Mouse (Mus musculus) brain, embryonic 18.5 days (tissue): ENCODE results near the gene Rcc1.

Experiments
- DNase-seq: peaks from one replicate; pipeline ENCODE4 v3.0.0-alpha.2; 2012; ENCODE audit warnings: low read depth, low spot score

Gene Rcc1

DNA sequence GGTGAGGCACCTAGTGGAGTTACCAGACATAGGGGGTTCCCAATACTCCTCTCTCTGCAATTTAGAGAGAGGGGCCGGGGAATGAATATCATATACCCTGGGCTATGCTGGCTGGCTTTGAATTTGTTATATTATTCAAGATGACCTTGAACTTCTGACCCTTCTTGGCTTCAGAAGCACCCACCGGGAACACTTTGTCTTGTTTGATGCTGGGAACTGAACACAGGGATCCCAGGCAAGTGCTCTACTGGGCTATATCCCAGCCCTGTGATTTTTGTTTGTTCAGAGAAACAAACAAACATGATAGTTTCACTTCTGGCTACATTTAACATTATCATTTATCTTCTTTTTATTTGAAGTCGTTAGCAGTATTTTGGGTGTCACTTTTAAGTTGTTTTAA is 2.0 kb upstream of the Rcc1 start:
- no peak for DNase-seq

DNA sequence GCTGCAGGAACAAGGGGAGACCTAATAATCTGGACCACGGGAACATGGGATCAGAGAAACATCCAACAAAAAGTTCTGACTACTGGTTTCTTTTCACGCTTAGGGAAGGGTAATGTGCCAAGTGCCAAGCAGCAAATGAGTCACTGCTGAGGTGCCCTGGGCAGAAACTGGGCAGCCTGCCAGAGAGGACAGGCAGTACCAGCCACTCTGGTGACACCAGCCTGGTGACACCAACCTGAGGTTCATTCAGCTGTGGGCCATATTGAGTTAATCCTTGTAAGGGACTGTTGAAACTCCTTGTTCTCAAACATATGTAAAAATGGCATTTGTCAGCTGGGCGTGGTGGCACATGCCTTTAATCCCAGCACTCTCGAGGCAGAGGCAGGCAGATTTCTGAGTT is 1.2 kb upstream of the Rcc1 start:
- no peak for DNase-seq

DNA sequence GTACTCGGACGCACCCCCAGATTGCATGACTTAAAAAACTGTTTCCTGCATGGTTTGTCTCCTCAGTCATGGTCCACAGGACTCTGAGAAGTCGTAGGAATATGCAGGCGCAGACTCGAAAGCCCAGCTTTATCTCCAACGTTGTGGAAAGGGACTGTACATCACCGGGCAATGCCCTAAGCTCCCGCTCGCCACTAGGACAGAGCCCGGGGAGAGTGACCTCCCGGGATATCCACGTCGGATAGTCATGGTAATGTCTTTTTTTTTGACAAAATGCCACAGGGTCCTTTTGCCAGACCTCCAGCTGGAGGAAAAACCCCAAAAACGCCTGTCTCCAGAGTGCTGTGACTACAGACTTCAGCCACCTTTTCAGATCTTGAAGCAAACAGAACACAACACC is 666 bp downstream of the Rcc1 start:
- DNase-seq = no peak

DNA sequence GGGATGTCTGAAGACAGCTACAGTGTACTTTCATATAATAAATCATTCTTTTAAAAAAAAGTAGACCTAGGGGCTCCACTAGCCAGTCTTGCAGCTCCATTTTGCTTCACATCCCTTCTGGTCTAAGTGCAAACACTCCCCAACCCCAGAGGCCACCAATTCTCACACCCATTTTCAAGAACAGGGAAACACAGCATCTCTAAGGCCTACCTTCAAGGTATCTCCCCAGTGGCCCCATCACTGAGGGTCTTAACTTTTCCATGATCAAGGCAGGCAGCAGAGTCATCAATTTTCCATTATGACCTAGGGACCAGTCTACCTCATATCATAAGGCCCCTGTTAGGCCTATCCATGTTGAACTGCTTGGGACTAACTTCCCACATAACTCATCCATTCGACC is 2.0 kb downstream of the Rcc1 start:
- DNase-seq = no peak

DNA sequence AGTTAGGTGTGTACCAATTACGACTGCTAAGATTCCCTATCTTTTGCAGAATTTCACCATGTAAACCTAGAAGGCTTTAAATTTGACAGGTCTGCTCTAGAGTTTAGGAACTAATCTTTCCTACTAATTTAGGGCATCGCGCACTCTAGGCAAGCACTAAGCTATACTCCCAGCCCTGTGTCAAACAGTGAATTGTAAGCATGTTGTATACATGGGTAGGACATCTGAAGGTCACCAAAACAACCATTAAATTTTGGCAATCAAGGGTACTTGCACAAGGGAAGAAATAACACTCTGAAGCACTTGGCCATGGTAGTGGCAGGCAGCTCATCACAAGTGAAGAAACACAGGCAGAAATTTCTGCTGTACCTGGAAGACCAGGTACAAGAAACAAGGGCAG is 2.6 kb downstream of the Rcc1 start:
- no peak for DNase-seq

DNA sequence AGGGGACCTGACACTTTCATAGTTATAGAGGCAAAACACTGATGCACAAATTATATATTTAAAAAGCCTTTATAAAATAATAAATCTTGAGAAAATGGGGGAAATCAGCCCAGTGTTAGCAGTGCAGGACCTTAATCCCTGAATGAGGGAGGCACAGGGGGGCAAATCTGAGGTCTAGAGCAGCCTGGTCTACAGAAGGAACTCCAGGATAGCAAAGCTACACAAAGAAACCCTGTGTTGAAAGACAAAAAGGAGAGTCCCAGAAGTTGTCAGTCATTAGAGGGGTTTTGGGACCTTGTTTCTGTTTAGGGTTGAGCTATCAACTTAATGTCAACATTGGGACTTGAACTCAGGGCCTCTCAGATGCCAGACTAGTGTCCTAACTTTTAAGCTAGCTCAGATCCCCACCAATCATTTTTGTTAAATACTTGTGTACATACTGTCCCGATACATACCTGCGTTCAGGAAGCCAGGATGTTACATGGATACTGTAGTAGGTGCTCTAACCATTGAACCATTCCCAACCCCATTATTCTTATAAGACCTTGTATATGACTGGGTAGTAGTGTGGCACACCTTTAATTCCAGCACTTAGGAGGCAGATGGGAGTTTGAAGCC is 3.2 kb downstream of the Rcc1 start:
- no peak for DNase-seq

DNA sequence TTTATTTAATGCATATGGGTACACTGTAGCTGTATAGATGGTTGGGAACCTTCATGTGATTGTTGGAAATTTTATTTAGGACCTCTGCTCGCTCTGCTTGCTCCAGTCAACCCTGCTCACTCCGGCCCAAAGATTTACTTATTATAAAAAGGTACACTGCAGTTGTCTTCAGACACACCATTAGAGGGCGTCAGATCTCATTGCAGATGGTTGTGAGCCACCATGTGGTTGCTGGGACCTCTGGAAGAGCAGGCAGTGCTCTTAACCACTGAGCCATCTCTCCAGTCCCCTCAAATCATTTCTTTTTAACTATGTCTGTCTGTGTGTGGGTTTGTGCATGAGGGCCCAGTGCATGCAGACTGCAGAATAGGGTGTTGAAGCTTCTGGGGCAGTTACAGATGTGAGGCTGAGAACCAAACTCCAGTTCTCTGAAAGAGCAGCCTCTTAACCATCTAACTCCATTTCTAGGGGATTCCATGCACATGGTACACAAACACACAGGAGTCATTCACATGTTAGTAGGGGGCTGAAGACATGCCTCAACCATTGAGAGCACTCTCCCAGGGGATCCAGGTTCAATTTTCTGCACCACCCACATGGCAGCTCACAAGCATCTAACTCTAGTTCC is 3.8 kb downstream of the Rcc1 start:
- no peak for DNase-seq

DNA sequence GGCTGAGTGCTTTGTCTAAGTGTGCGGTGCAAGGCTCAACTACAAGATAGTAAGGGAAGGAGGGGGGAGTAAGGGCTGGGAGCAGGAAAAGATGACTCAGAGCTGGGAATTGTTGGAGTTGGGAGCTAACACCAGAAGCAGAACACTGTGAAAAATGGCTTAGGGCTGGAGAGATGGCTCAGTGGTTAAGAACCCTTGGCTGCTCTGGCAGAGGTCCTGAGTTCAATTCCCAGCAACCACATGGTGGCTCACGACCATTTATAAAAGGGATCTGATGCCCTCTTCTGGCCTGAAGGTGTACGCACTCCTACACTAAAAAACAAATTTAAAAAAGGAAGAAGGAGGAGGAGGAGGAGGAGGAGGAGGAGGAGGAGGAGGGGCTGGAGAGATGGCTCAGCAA is 6.7 kb downstream of the Rcc1 start:
- DNase-seq = no peak

DNA sequence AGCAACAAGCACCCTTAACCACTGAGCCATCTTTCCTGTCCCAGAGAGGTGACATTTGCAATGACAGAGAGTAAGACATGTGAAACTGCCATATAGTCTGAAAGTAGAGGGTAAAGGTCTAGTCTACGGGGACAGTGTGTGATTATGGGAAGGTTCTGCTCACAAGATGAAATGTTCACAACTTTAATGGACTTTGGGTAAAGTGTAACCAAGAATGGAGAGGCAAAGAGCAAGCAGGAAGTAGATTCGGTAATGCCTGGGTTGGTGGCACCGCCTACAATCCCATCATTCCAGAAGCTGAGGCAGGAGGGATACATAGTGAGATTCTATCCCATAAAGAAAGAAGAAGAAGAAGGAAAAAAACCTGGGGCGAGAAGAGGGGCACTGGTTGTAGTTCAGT is 7.1 kb downstream of the Rcc1 start:
- DNase-seq = no peak

DNA sequence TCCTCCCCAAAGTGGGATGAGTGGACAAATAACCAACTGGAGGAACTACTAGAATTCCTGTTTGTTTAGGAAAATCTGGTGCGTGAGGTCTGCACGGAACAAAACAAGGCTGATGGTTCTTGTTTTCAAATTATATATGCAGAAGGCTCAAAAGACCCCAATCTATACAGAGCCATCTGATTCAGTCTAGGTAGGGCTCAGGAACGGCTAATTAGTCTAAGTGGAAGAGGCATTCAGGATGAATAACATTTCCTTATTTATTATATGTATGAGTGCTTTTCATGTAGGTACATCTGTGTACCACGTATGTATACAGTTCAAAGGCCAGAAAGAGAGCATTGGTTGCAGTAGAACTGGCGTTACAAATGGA is 7.6 kb downstream of the Rcc1 start:
- no peak for DNase-seq

DNA sequence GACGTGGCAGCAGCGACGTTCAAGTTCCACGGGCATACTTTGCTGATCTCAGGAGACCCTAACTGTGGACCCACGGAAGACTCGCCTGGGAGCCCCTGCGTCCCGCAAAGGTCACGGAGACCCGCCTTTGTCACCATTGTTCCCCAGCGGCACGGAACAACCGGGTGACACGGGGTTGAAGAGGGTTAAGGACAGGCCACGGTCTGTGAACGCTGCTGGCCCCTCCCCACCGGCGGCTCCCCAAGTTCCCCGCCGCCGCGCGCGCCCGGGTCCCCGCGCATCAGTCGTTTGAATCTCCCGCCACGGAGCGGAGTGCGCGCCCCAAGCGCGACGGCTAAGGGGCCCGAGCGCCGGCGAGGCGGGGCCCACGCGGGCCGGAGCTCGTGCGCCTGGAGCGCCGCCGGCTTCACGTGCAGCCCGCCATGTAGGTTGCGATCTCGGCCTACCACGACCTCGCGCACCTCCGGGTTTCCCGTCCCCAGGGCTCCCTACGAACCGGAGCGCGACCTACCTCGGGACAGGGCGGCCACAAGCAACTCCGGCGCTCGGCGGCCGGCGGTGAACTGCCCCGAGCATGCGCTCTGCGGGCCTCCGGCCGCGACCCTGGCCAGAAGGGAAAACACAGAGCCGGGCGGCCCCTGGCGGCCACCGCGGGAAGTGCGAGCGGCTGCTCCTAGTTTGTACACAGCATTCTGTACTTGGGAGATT is 8.1 kb downstream of the Rcc1 start:
- DNase-seq = peak; percentile 51

DNA sequence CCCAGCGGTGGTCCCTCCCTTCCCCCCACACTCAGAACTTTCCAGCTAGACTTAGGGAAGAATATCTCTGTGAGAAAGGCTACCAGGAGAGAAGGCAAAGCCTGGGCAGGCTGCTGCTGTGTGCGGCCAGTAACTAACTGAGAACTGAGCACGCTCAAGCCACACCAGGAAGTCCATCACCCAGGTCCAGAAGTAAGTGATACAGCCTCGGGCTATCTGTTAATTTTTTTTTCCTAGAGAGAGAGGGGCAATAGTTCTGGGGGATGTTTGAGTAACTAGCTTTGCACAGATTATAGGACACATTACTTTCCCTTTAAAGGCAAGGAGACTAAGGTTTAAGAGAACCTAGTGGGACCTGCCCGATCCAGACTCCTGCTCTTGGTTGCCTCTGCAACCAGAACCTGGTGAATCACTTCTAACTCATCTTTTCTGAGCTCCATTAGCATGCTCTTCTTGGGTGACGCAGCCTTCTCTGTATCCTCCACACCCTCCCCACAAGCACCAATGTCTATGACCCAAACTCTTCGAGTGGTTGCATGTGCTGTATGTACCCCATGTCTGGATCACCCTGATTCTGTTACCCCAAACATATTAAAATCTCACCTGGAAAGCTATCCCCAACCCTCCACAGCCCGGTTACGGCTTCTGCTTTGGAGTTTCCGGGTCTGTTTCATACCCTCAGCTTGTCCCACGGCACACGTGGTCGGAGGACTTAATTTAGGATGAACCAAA is 8.8 kb downstream of the Rcc1 start:
- no peak for DNase-seq

DNA sequence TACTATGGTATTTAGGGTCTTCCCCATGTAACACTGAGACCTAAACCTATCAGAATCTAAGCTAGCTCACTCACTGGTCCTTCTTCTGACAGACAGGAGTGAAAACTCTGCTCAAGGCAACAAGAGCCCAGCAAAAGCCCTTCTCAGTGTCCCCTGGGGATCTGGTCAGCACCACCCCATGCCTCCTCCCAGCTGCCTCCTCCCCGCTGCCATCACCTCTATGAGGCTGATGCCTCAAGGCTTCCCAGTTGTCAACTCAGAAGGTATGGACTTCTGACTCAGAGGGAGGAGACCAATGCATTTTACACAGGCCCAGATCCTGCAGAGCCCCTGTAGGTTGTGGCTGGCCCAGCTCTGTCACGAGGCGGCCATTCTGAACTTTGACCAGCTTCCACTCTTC is 12.0 kb downstream of the Rcc1 start:
- DNase-seq = no peak

DNA sequence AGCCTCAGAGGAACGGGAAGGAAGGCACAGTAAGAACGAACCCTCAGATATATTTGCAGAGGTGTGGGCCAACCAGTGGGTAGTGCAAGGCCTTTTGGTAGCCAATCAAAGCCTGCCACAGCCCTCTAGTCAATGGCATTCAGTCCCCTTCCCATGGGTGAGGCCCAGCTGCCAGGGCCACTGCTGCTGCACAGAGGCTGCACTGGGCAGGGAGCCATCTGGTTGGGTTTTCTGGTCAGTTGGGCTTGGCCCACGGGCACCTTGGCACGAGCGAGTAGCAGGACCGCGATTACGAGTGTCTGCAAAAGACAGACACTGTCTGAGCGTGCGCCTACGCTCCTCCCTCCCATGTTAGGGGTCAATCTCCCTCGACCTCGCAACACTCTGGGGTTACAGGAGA is 14.5 kb downstream of the Rcc1 start:
- no peak for DNase-seq

DNA sequence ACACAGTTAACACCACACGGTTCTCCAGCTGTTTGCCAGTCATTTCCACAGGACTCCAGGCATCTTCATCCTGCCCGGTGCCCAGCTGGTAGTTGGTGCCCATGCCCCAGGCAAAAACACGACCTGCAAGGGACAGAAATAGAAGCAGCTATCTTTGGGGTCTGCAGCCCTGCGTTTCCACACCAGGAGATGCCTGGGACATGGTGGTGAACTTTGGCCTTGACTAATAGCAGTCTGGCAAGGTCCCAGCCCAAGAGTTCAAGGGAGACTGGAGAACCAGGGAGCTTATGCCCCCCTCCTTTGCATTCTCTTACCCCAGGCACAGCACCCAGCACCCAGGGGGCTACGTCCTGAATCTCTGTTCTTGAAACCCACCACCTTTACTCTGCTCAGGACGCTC is 20.5 kb downstream of the Rcc1 start:
- no peak for DNase-seq

DNA sequence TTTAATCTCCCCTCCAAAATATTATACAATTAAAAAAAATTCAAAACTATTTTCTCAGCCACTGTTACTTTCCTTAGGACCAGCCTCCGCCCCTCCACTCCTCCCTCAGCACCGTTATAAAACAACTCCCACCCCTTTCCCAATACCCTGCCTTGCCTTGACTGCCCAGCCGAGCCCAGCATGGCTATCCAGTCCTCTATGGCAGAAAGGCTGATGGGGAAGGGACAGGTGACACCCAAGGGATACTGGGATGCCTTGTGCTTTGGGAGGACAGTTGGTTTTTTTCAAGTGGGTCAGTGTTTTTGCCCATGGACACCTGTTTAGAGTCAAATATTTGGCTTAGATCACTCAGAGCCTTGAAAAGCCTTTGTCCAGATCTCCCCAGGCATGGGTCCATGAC is 21.4 kb downstream of the Rcc1 start:
- no peak for DNase-seq

DNA sequence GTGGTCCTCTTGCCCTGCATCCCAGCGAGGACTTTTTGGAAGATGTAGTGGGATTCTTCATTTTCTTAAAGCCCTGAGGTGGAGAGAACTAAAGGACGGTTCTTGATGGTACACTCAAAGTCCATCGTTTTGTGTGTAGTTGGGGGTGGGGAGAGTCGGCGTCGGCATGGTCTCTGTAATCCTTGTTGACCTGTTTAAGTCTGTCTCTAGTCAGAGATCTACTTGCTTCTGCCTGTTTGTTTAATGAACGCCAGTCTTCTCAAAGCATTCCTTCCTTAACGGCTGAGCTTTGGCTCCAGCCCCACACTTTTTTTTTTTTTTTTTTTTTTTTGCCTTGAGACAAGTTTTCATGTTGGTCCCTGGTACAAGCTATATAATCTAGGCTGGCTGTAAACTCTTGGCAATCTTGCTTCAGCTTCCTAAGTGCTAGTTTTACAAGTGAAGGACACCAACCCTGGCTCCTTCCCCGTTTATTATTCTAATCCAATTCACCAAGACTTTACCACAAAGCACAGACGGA is 23.5 kb downstream of the Rcc1 start:
- no peak for DNase-seq

DNA sequence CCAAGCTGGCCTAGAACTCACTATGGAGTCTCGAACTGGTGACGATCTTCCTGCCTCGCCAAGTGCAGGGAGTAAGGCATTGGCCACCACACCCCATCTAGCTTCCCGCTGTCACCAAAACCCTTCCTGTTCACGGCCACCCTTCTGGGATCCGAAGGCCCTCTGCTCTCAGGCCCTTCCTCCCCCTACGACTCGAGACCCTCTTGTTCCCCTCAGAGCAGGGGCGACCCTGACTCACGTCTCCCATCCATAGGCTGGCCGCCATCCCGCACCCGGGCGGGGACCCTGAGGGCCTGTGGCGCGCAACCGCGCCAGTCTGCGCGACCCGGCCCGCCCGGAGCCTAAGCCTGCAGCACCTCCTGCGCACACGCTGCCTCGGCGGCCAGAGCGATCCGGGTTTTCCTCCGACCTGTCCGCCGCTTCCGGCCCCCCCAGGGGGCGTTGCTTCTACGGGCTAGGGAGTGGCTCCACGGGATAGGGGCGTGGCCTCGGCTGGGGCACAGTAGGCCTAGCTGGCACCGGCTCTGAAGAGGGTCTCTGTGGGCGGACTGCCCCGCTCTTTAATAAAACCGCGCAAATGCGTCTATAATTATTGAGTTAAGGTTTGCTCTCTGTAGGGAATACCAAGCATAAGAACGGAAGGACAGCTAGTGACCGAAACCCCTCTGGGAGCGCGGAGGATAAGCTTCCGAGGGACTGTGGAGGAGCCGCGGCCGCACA is 24.1 kb downstream of the Rcc1 start, which contains the start of gene Trnau1ap:
Gene Trnau1ap (minus strand): TSS at position 424 of the 720 bp plus-strand sequence.
- DNase-seq = peak; percentile 65

DNA sequence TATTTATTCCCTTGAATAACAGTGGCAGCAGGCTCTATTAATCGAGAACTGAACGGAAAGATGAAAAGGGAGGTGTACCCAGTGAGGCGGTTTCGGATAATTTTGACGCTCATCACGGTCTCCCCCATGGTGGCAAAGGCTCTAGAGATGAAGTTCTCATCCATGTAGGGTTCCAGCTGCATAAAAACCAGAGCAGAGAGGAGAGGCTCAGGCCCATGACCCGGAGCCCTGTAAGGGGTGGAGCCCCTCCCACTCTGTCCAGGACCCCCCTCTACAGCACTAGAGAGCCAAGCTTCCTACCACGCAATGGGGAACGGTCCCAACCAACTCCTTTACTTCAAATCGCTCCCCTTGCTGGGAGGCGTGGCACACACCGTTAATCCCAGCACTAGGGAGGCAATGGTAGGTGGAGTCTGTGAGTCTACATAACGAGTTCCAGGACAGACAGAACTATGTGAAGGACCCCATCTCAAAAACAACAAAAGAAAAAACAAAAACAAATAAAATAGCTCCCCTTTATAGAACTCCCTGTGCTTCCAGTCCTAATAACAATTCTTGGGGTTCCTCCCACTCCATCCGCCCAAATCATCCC is 24.9 kb downstream of the Rcc1 start:
- DNase-seq = no peak

DNA sequence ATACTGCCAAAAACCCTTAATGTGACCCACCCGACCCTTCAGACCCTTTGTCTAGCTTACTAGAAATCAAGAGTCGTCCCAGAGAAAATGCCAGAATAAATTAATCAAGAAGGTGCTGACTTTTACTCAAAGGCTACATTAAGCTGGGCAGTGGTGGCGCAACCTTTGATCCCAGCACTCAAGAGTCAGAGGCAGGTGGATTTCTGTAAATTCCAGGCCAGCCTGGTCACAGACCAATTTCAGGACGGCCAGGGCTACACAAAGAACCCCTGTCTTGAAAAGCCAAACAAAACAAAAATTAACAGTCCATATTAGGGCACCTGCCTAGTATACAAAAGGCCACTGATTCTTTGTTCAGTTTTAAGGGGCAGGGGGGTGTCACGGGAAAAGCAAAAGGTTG is 26.9 kb downstream of the Rcc1 start:
- no peak for DNase-seq

DNA sequence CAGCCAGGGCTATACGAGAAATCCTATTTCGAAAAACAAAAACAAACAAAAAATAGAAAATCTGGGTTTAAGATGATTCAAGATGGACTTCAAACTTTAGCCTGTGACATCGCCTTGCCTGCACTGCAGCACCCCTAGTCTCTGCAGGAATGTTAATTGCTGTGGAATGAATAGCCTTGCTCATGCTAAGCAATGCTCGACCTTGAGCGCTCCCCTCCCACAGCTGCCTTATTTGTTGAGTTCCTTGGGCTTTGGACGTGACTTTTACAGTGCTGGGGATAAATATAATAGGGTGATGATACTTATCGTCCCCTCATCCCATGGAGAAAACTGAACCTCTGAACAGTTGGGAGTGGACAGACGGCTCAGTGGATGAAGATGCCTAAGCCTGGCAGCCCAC is 37.7 kb downstream of the Rcc1 start:
- DNase-seq = no peak
